Mouse (Mus musculus): ENCODE measurements around the gene Sdf4. TPM values are rescaled to one million over a fixed set of nuclear protein-coding genes. Genes with fewer than 3 reads are reported as not detected.

Sdf4 gene
- polyA plus RNA-seq, 1 experiment, result 50.5 TPM

- TF ChIP-seq CTCF (IDR thresholded peaks at IDR 0.05; ENCODE audit: control insufficient read depth, insufficient read depth, insufficient replicate concordance, low read depth, low read length) (no peak), POLR2A (IDR thresholded peaks at IDR 0.05; ENCODE audit: control insufficient read depth, low read depth, low read length) (no peak)
- H3K4me3 ChIP-seq (ENCODE audit: control insufficient read depth, low read depth, low read length), result no peak overlapping the region
- H3K27me3 ChIP-seq (ENCODE audit: control insufficient read depth, insufficient read depth, low read length), result no peaks in the 10 kb centered on the region
- no peak overlapping the region for H3K27ac ChIP-seq (ENCODE audit: control insufficient read depth, insufficient read depth, low read depth, low read length)
- H3K36me3 ChIP-seq (ENCODE audit: control insufficient read depth, insufficient read depth, low read length), result no peaks in the 10 kb centered on the region
- no peaks in the 10 kb centered on the region for H3K4me1 ChIP-seq (ENCODE audit: control insufficient read depth, insufficient read depth, low read length)
Observed at GRCm38 (mm10) chr4:156054606-156055005, 61.9 kb downstream of the Sdf4 start.

- TF ChIP-seq CTCF (IDR thresholded peaks at IDR 0.05; ENCODE audit: control insufficient read depth, insufficient read depth, insufficient replicate concordance, low read depth, low read length), result no peak
- no peak for TF ChIP-seq POLR2A (IDR thresholded peaks at IDR 0.05; ENCODE audit: control insufficient read depth, low read depth, low read length)
- no peaks in the 10 kb centered on the region for H3K27me3 ChIP-seq (ENCODE audit: control insufficient read depth, insufficient read depth, low read length)
- no peak overlapping the region for H3K4me3 ChIP-seq (ENCODE audit: control insufficient read depth, low read depth, low read length)
- H3K36me3 ChIP-seq (ENCODE audit: control insufficient read depth, insufficient read depth, low read length), result no peaks in the 10 kb centered on the region
- H3K27ac ChIP-seq (ENCODE audit: control insufficient read depth, insufficient read depth, low read depth, low read length), result no peak overlapping the region
- no peaks in the 10 kb centered on the region for H3K4me1 ChIP-seq (ENCODE audit: control insufficient read depth, insufficient read depth, low read length)
Observed at GRCm38 (mm10) chr4:156055173-156055572, 62.5 kb downstream of the Sdf4 start.

DNA sequence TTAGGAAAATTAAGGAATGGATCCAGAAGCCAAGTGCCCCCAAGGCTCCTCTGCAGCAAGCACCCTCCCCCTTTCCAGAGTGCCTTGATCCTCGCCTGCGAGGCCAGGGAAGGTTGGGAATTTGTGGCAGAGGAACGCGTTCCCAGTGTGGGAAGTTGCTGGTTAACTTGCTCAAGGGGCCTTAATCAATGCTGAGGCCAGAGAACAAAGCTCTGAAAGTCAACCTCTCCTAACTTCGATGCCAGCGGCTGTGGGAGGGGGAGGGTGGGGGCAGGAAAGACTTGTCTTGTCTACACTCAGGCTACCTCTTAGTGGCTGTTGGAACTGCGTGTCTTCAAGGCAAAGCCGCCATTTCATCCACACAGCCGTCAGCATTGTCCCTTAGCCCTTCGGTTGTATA is 65.0 kb downstream of the Sdf4 start:
- Histone ChIP-seq H3K4me3 (ENCODE audit: control insufficient read depth, low read depth, low read length) (no peak overlapping the region), H3K27me3 (ENCODE audit: control insufficient read depth, insufficient read depth, low read length) (no peaks in the 10 kb centered on the region), H3K36me3 (ENCODE audit: control insufficient read depth, insufficient read depth, low read length) (no peaks in the 10 kb centered on the region), H3K27ac (ENCODE audit: control insufficient read depth, insufficient read depth, low read depth, low read length) (no peak overlapping the region), H3K4me1 (ENCODE audit: control insufficient read depth, insufficient read depth, low read length) (no peaks in the 10 kb centered on the region)
- TF ChIP-seq CTCF (IDR thresholded peaks at IDR 0.05; ENCODE audit: control insufficient read depth, insufficient read depth, insufficient replicate concordance, low read depth, low read length), result no peak

DNA sequence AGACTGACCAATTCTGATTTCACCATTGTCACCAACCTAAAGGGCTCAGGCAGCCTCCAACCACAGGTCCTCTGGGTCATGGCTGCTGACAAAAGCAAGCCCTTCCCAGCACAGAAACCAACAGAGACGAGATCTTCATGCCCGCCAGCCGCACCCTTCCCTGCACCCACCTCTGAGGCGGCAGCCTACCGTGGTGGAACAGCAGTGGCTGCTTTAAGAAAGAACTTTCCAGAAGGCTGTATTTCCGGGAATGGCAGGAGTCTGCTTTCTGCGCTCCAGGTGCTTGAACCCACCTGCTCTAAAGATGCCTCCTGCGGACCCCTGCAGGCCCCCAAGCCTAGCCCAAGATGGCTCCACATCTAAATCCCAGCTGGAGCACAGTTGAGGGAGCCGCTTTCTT is 66.2 kb downstream of the Sdf4 start:
- Histone ChIP-seq H3K4me1 (ENCODE audit: control insufficient read depth, insufficient read depth, low read length) (no peaks in the 10 kb centered on the region), H3K4me3 (ENCODE audit: control insufficient read depth, low read depth, low read length) (no peak overlapping the region), H3K27me3 (ENCODE audit: control insufficient read depth, insufficient read depth, low read length) (no peaks in the 10 kb centered on the region), H3K36me3 (ENCODE audit: control insufficient read depth, insufficient read depth, low read length) (no peaks in the 10 kb centered on the region), H3K27ac (ENCODE audit: control insufficient read depth, insufficient read depth, low read depth, low read length) (no peak overlapping the region)
- TF ChIP-seq POLR2A (IDR thresholded peaks at IDR 0.05; ENCODE audit: control insufficient read depth, low read depth, low read length), result no peak

DNA sequence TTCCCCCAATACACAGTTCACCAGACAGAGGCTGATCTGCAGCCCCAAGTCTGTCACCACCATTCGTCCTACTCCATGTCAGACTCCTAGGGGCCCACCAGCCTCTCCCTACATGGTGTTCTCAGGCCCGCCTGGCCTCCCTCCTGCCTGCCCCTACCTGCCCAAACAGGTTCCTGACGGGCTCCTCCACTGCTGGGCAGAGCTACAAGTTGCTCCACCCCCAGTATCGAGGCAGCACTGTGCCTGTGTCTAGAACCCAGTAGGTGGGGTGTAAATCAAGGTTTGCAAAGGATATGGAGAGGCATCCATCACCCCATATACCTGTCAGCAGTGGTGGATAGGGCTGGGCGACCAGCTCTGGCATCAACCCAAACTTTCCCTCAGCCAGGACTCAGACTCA is 66.6 kb downstream of the Sdf4 start, which contains the start of gene Ttll10:
Ttll10 (minus strand) TSS at position 154 of the 400 bp plus-strand sequence.
- Histone ChIP-seq H3K27ac (ENCODE audit: control insufficient read depth, insufficient read depth, low read depth, low read length) (no peak within 1 kb of the TSS), H3K27me3 (ENCODE audit: control insufficient read depth, insufficient read depth, low read length) (no peaks in the 10 kb centered on the region), H3K4me1 (ENCODE audit: control insufficient read depth, insufficient read depth, low read length) (no peaks in the 10 kb centered on the region), H3K36me3 (ENCODE audit: control insufficient read depth, insufficient read depth, low read length) (no peaks in the 10 kb centered on the region), H3K4me3 (ENCODE audit: control insufficient read depth, low read depth, low read length) (no peak within 1 kb of the TSS)
- TF ChIP-seq CTCF (IDR thresholded peaks at IDR 0.05; ENCODE audit: control insufficient read depth, insufficient read depth, insufficient replicate concordance, low read depth, low read length), result no peak
- no peak for TF ChIP-seq POLR2A (IDR thresholded peaks at IDR 0.05; ENCODE audit: control insufficient read depth, low read depth, low read length)

DNA sequence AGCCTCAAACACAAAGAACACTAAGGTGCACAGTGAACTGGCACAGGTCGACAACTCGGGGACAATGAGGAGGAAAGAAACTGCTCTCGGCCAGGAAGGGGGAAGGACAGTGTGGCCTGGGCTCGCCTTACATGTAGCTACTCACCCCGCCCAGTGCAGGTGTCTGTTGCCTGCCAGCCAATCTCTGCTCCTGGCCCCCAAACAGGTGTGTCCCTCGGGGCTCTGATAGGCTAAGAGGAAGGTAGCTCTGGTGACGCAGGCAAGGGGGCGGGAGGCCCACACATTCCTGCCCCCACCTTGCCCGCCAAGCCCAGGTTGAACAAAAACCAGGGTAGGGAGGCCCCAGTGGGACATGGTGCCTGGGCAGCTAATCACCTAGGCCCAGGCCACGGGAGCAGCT is 67.0 kb downstream of the Sdf4 start:
- TF ChIP-seq CTCF (IDR thresholded peaks at IDR 0.05; ENCODE audit: control insufficient read depth, insufficient read depth, insufficient replicate concordance, low read depth, low read length) (no peak), POLR2A (IDR thresholded peaks at IDR 0.05; ENCODE audit: control insufficient read depth, low read depth, low read length) (no peak)
- H3K27ac ChIP-seq (ENCODE audit: control insufficient read depth, insufficient read depth, low read depth, low read length), result no peak overlapping the region
- H3K4me3 ChIP-seq (ENCODE audit: control insufficient read depth, low read depth, low read length), result no peak overlapping the region
- H3K27me3 ChIP-seq (ENCODE audit: control insufficient read depth, insufficient read depth, low read length), result no peaks in the 10 kb centered on the region
- H3K4me1 ChIP-seq (ENCODE audit: control insufficient read depth, insufficient read depth, low read length), result no peaks in the 10 kb centered on the region
- H3K36me3 ChIP-seq (ENCODE audit: control insufficient read depth, insufficient read depth, low read length), result no peaks in the 10 kb centered on the region

Other genes starting within 250 kb of the Sdf4 start
- 18.7 and 23.4 TPM in 2 replicates for gene Atad3a, start 231.8 kb upstream of the Sdf4 start, polyA plus RNA-seq (2012; rRNA removed)
- gene Vwa1, start 218.2 kb upstream of the Sdf4 start, polyA plus RNA-seq (2012; rRNA removed), result 5.5 and 5.6 TPM in 2 replicates
- 1.0 TPM in 2 replicates for gene Tmem88b, start 207.0 kb upstream of the Sdf4 start, polyA plus RNA-seq (2012; rRNA removed)
- 0.08 and 0.27 TPM in 2 replicates for gene Ankrd65, start 202.4 kb upstream of the Sdf4 start, polyA plus RNA-seq (2012; rRNA removed)
- 134 and 144 TPM in 2 replicates for gene Mrpl20, start 190.0 kb upstream of the Sdf4 start, polyA plus RNA-seq (2012; rRNA removed)
- gene Ccnl2, start 180.4 kb upstream of the Sdf4 start, polyA plus RNA-seq (2012; rRNA removed), result 35.4 and 38.4 TPM in 2 replicates
- gene Aurkaip1, start 161.6 kb upstream of the Sdf4 start, polyA plus RNA-seq (2012; rRNA removed), result 108 and 116 TPM in 2 replicates
- 114 and 149 TPM in 2 replicates for gene Mxra8, start 153.2 kb upstream of the Sdf4 start, polyA plus RNA-seq (2012; rRNA removed)
- 132 and 135 TPM in 2 replicates for gene Dvl1, start 145.5 kb upstream of the Sdf4 start, polyA plus RNA-seq (2012; rRNA removed)
- 1.9 and 2.3 TPM in 2 replicates for gene Tas1r3, start 129.5 kb upstream of the Sdf4 start, polyA plus RNA-seq (2012; rRNA removed)
- gene Cptp, start 123.4 kb upstream of the Sdf4 start, polyA plus RNA-seq (2012; rRNA removed), result 223 and 230 TPM in 2 replicates
- gene Ints11, start 123.3 kb upstream of the Sdf4 start, polyA plus RNA-seq (2012; rRNA removed), result 19.9 and 21.7 TPM in 2 replicates
- 20.3 and 23.5 TPM in 2 replicates for gene Pusl1, start 101.1 kb upstream of the Sdf4 start, polyA plus RNA-seq (2012; rRNA removed)
- 9.0 and 11.3 TPM in 2 replicates for gene Acap3, start 101.0 kb upstream of the Sdf4 start, polyA plus RNA-seq (2012; rRNA removed)
- gene Ube2j2, start 49.0 kb upstream of the Sdf4 start, polyA plus RNA-seq (2012; rRNA removed), result 80.7 and 95.4 TPM in 2 replicates
- gene C1qtnf12, start 30.6 kb upstream of the Sdf4 start, polyA plus RNA-seq (2012; rRNA removed), result 30.7 and 31.6 TPM in 2 replicates
- gene B3galt6, start 223 bp upstream of the Sdf4 start, polyA plus RNA-seq (2012; rRNA removed), result 2.4 and 2.5 TPM in 2 replicates
- 2.8 and 3.4 TPM in 2 replicates for gene Tnfrsf4, start 21.0 kb downstream of the Sdf4 start, polyA plus RNA-seq (2012; rRNA removed)
- gene Tnfrsf18, start 33.3 kb downstream of the Sdf4 start, polyA plus RNA-seq (2012; rRNA removed), result not detected in 2 replicates
- gene Ttll10, start 66.5 kb downstream of the Sdf4 start, polyA plus RNA-seq (2012; rRNA removed), result 641 and 673 TPM in 2 replicates
- gene 9430015G10Rik, start 117.1 kb downstream of the Sdf4 start, polyA plus RNA-seq (2012; rRNA removed), result 104 and 121 TPM in 2 replicates
- 0.72 and 0.85 TPM in 2 replicates for gene Rnf223, start 137.6 kb downstream of the Sdf4 start, polyA plus RNA-seq (2012; rRNA removed)
- gene Agrn, start 204.6 kb downstream of the Sdf4 start, polyA plus RNA-seq (2012; rRNA removed), result 8.8 and 9.4 TPM in 2 replicates
- 0.35 and 0.95 TPM in 2 replicates for gene Isg15, start 207.9 kb downstream of the Sdf4 start, polyA plus RNA-seq (2012; rRNA removed)
- 0.06 and 0.24 TPM in 2 replicates for gene AW011738, start 210.4 kb downstream of the Sdf4 start, polyA plus RNA-seq (2012; rRNA removed)
- gene Perm1, start 223.0 kb downstream of the Sdf4 start, polyA plus RNA-seq (2012; rRNA removed), result not detected in 2 replicates
- 40.2 and 42.7 TPM in 2 replicates for gene Plekhn1, start 242.0 kb downstream of the Sdf4 start, polyA plus RNA-seq (2012; rRNA removed)
- 13.0 and 13.6 TPM in 2 replicates for gene Noc2l, start 243.1 kb downstream of the Sdf4 start, polyA plus RNA-seq (2012; rRNA removed)